Mouse (Mus musculus) hindbrain, embryonic 15.5 days (tissue): ENCODE measurements at regions not wholly inside any gene's neighbourhood (a gene's known extent, or its start where the extent isn't known, plus 50 kb on each side); places are given as distances from the start of the nearest gene placed in this dataset.
A peak's percentile ranks its signal among the peaks of the same experiment; 100 is the strongest.

Source experiments
- ATAC-seq: fragments of 200-750 bp; cut with Nextera tagmentation; 2 replicates; pipeline ENCODE4 v1.8.0; 2017; ENCODE audit warnings: low read depth, moderate number of reproducible peaks, moderate TSS enrichment; ENCODE audit not compliant: low FRiP score
- H3K27ac ChIP-seq: fragments of 300-500 bp; sonication (generic); replicated peaks from 2 replicates; pipeline ENCODE4 v1.5.1; 2015; ENCODE audit warnings: mild to moderate bottlenecking, inconsistent platforms
- H3K27me3 ChIP-seq: fragments of 300-500 bp; sonication (generic); 2 replicates; pipeline ENCODE4 v1.6.1; 2015; ENCODE audit warnings: control low read depth, inconsistent platforms
- H3K36me3 ChIP-seq: fragments of 300-500 bp; sonication (generic); 2 replicates; pipeline ENCODE4 v1.6.1; 2015; ENCODE audit warnings: control low read depth, inconsistent platforms
- H3K4me1 ChIP-seq: fragments of 300-500 bp; sonication (generic); replicated peaks from 2 replicates; pipeline ENCODE4 v1.6.1; 2015; ENCODE audit warnings: control low read depth, inconsistent platforms
- H3K4me2 ChIP-seq: fragments of 300-500 bp; sonication (generic); 2 replicates; pipeline ENCODE4 v1.6.1; 2015; ENCODE audit warnings: moderate library complexity, mild to moderate bottlenecking, inconsistent platforms
- H3K4me3 ChIP-seq: fragments of 300-500 bp; sonication (generic); 2 replicates; pipeline ENCODE4 v1.5.1; 2015; ENCODE audit warnings: mild to moderate bottlenecking, inconsistent platforms
- H3K9ac ChIP-seq: fragments of 300-500 bp; sonication (generic); 2 replicates; pipeline ENCODE4 v1.6.1; 2015; ENCODE audit warnings: inconsistent platforms
- H3K9me3 ChIP-seq: fragments of 300-500 bp; sonication (generic); 2 replicates; pipeline ENCODE4 v1.6.1; 2016; ENCODE audit warnings: control low read depth, inconsistent platforms
- WGBS: fragments of 180-500 bp; shearing (Covaris S2); methylation state at CpG from one replicate; pipeline ENCODE4 v1.1.7; 2015; 5-methylcytosine and 5-hydroxymethylcytosine counted together

DNA sequence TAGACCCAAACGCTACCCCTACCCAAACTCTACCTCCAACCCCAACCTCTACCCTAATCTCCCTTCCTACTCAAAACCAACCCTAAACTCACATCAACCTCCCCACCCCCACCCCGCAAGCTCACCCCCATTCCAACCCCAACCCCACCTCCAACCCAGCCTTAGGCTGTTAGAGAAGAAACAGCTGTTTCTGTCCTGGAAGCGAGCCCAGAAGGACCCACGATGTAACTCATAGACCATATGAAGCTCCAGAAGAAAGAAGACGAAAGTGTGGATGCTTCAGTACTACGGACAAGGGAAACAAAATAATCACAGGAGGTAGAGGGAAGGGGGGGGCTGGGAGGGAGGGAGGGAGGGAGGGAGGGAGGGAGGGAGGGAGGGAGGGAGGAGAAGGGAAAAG lies 58.4 kb downstream of the Sox11 start:
- 68% methylated on average over 6 of the region's 6 CpGs for WGBS
- H3K4me1 ChIP-seq = no peaks in the 10 kb centered on the region
- H3K4me2 ChIP-seq = no peak overlapping the region
- no peak overlapping the region for H3K4me3 ChIP-seq
- no peaks in the 10 kb centered on the region for H3K9me3 ChIP-seq
- no peaks in the 10 kb centered on the region for H3K36me3 ChIP-seq
- H3K9ac ChIP-seq = no peak overlapping the region
- no peaks in the 10 kb centered on the region for H3K27me3 ChIP-seq
- no peak for ATAC-seq
- no peak overlapping the region for H3K27ac ChIP-seq

DNA sequence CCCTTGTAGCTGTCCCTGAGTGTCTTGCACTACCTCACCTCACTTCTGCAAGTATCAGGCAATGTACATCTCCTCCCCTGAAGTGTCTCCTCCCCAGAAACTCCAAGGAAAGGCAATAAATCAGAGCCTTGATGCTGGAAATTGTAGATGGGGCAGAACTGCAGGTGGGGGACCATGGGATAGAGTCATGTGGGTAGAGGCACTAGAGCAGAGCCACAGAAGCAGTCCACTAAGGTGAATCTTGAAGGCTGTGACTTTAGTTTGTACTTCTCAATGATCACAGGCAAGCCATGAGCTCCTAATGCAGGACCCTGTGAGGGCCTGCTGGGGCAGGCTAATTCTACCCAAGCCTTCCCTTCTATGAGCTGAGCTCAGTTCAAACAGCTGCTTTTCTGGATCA lies 80.4 kb downstream of the Sox11 start:
- H3K4me1 ChIP-seq = no peaks in the 10 kb centered on the region
- no peaks in the 10 kb centered on the region for H3K27me3 ChIP-seq
- H3K9ac ChIP-seq = no peak overlapping the region
- no peaks in the 10 kb centered on the region for H3K36me3 ChIP-seq
- H3K27ac ChIP-seq = no peak overlapping the region
- no peaks in the 10 kb centered on the region for H3K9me3 ChIP-seq
- ATAC-seq = no peak
- no peak overlapping the region for H3K4me2 ChIP-seq
- H3K4me3 ChIP-seq = no peak overlapping the region

GRCm38 (mm10) chr12:27254125-27254524 lies 88.2 kb downstream of the Sox11 start:
- WGBS = 42% methylated on average over 3 of the region's 3 CpGs
- Histone ChIP-seq H3K9ac (no peak overlapping the region), H3K9me3 (no peaks in the 10 kb centered on the region), H3K4me1 (peaks cover 12% of the 10 kb centered on the region), H3K36me3 (no peaks in the 10 kb centered on the region), H3K4me2 (no peak overlapping the region), H3K27me3 (no peaks in the 10 kb centered on the region), H3K4me3 (no peak overlapping the region), H3K27ac (0 out of 2 replicates have a peak overlapping the region, but pooled peaks have one; percentile 26)
- ATAC-seq = no peak

DNA sequence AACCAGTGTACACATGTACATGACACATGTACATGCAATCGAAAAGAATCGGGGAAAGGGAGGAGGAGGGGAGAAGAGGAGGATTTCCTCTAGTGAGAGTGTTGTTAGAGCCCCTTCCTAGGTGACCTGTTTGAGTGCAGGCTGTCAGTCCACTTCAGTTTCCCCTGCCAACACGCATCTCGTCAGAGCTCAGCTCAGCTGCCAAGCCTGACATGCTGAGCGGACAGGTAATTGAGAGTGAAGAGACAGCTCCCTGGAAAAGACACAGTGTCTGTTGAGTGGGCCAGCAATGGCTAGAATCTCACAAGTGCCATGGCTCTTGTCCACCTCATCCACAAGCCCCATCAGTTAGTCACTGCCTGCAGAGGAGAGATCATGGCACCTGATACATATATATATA lies 90.9 kb downstream of the Sox11 start:
- 67% methylated on average over 5 of the region's 5 CpGs for WGBS
- H3K9ac ChIP-seq = no peak overlapping the region
- H3K27me3 ChIP-seq = no peaks in the 10 kb centered on the region
- H3K9me3 ChIP-seq = no peaks in the 10 kb centered on the region
- H3K4me1 ChIP-seq = peaks cover 32% of the 10 kb centered on the region
- H3K4me2 ChIP-seq = no peak overlapping the region
- no peak overlapping the region for H3K27ac ChIP-seq
- ATAC-seq = no peak
- no peaks in the 10 kb centered on the region for H3K36me3 ChIP-seq
- H3K4me3 ChIP-seq = no peak overlapping the region

GRCm38 (mm10) chr12:27248545-27248855 lies 93.9 kb downstream of the Sox11 start:
- H3K4me2 ChIP-seq = 0 out of 2 replicates have a peak overlapping the region, but pooled peaks have one; percentile 1
- WGBS = 20% methylated on average over 3 of the region's 3 CpGs
- no peak overlapping the region for H3K9ac ChIP-seq
- no peak overlapping the region for H3K4me3 ChIP-seq
- no peaks in the 10 kb centered on the region for H3K36me3 ChIP-seq
- peaks cover 27% of the 10 kb centered on the region for H3K4me1 ChIP-seq
- H3K9me3 ChIP-seq = no peaks in the 10 kb centered on the region
- ATAC-seq = peak; percentile 93
- peak overlapping the region; percentile 79 for H3K27ac ChIP-seq
- H3K27me3 ChIP-seq = no peaks in the 10 kb centered on the region

DNA sequence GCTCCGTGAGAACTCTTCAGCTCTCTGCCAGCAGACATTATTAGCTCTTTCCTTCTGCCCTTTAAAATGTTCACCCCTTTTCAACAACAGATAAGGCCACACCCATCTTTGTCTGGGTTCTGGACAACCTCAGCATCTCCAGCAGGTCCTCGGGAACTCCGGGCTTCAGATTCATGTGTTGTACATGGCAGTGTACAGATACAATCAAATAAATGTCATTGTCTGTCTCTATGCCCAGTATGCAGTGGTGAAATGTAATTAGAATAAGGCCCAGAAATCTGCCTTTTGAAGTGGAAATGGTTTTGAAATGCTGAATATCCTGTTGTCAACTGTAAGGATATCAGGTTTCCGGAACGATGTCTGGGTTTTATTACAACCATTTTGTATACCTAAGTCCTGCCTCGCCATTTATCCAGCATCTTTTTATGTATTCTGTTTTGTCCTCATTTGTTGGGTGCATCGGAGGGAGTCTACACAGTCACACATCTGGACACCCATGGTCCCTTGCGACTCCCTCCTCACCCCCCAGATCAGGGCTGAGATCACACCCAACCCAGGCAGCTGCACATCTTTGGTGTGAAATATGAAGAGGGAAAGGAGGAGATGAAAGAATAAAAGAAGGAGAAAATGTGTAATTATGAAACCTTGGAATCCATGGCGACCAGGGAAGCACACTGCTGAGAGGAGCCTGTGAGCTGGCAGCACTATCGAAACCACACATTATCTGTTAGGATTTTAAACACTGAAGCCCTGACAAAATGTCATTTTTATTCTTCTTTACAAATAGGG lies 94.4 kb downstream of the Sox11 start:
- no peak overlapping the region for H3K4me3 ChIP-seq
- H3K27ac ChIP-seq = peak overlapping the region; percentile 79
- WGBS = 38% methylated on average over 10 of the region's 10 CpGs
- no peaks in the 10 kb centered on the region for H3K9me3 ChIP-seq
- ATAC-seq = peak; percentile 78
- peaks cover 27% of the 10 kb centered on the region for H3K4me1 ChIP-seq
- 0 out of 2 replicates have a peak overlapping the region, but pooled peaks have one; percentile 1 for H3K4me2 ChIP-seq
- H3K9ac ChIP-seq = no peak overlapping the region
- H3K27me3 ChIP-seq = no peaks in the 10 kb centered on the region
- no peaks in the 10 kb centered on the region for H3K36me3 ChIP-seq

- WGBS = 72% methylated on average over 1 of the region's 1 CpGs
- ATAC-seq = no peak
These were observed 106.6 kb downstream of the Sox11 start for GRCm38 (mm10) chr12:27235748-27236147.

DNA sequence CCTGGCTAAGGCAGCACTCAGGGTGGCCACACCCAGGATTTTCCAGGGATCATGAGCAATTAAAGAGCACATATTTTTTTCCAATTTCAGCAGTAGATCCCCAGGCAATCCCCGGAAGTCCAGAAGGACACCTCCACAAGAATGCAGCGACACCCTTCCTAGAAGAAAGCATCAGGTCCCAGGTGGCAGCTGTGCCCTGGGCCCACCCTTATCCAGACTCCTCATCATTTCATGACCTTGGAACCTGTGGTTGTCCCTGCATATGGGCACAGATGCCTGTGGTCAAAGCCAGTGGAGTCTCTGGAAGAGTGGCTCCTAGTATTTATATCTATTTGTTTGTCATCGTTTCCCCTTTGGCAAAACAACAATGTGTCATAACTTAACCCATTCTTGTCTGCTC lies 120.8 kb downstream of the Sox11 start:
- 87% methylated on average over 3 of the region's 3 CpGs for WGBS
- no peak overlapping the region for H3K9ac ChIP-seq
- no peak for ATAC-seq
- no peaks in the 10 kb centered on the region for H3K9me3 ChIP-seq
- no peak overlapping the region for H3K4me2 ChIP-seq
- no peak overlapping the region for H3K4me3 ChIP-seq
- no peaks in the 10 kb centered on the region for H3K36me3 ChIP-seq
- no peak overlapping the region for H3K27ac ChIP-seq
- H3K4me1 ChIP-seq = no peaks in the 10 kb centered on the region
- H3K27me3 ChIP-seq = no peaks in the 10 kb centered on the region

More at GRCm38 (mm10) chr12:27235748-27236147, 106.6 kb downstream of the Sox11 start:
- Histone ChIP-seq H3K36me3 (no peaks in the 10 kb centered on the region), H3K4me3 (no peak overlapping the region), H3K9ac (no peak overlapping the region), H3K9me3 (no peaks in the 10 kb centered on the region), H3K4me1 (no peaks in the 10 kb centered on the region), H3K27ac (no peak overlapping the region), H3K4me2 (no peak overlapping the region), H3K27me3 (no peaks in the 10 kb centered on the region)

DNA sequence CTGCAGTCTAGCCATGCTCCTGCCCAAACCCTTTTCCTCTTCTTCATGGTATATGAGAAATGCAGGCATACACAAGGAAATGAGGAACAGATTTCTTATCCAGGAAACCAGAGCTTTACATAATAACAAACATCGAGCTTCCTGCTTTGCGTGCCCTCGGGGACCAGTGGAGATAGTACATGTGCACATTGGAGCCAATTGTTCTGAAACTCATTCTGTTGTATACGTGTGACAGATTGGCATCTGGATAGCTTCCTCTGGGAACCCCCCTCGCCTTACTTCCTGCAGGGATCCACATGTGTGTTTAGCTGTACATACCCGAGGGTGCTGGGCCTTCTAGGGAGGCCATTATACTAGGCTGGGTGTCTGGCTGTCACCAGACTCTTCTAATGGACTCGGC lies 141.2 kb downstream of the Sox11 start:
- no peak for ATAC-seq
- Histone ChIP-seq H3K9ac (no peak overlapping the region), H3K4me1 (peaks cover 1% of the 10 kb centered on the region; the same call in 1 of the 2 replicates), H3K27ac (no peak overlapping the region), H3K36me3 (no peaks in the 10 kb centered on the region), H3K9me3 (no peaks in the 10 kb centered on the region), H3K27me3 (no peaks in the 10 kb centered on the region), H3K4me2 (no peak overlapping the region), H3K4me3 (no peak overlapping the region)
- 70% methylated on average over 7 of the region's 7 CpGs for whole genome bisulfite sequencing

DNA sequence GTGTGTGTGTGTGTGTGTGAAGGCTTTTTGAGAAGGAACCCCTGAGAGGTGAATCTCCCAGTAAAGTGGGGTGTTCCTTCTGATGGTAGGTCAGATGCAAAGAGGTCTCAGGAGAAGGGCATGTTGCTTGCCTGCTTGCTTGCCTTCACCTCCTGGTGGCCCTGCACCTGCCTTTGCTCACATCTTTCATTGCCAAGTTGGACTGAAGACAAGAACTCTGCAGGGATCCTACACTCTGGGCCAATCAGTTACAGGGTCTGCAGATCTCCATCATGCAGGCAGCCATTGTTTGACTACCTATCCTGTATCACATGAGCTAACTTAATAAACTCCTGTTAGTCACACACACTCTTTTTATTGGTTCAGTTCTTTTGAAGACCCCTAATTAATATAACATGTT lies 148.4 kb downstream of the Sox11 start:
- ATAC-seq = no peak

GRCm38 (mm10) chr12:27191916-27192315 lies 150.5 kb downstream of the Sox11 start:
- peaks cover 6% of the 10 kb centered on the region; the same call in 1 of the 2 replicates for H3K4me1 ChIP-seq
- ATAC-seq = no peak
- H3K27me3 ChIP-seq = no peaks in the 10 kb centered on the region
- no peak overlapping the region for H3K4me2 ChIP-seq
- H3K36me3 ChIP-seq = no peaks in the 10 kb centered on the region
- no peaks in the 10 kb centered on the region for H3K9me3 ChIP-seq
- H3K9ac ChIP-seq = no peak overlapping the region
- no peak overlapping the region for H3K27ac ChIP-seq
- H3K4me3 ChIP-seq = no peak overlapping the region
- WGBS = 66% methylated on average over 6 of the region's 6 CpGs

More for the DNA sequence above, 148.4 kb downstream of the Sox11 start:
- no peak overlapping the region for H3K4me2 ChIP-seq
- no peak overlapping the region for H3K9ac ChIP-seq
- H3K36me3 ChIP-seq = no peaks in the 10 kb centered on the region
- no peaks in the 10 kb centered on the region for H3K27me3 ChIP-seq
- H3K27ac ChIP-seq = no peak overlapping the region
- H3K9me3 ChIP-seq = no peaks in the 10 kb centered on the region
- H3K4me1 ChIP-seq = peaks cover 6% of the 10 kb centered on the region; the same call in 1 of the 2 replicates
- no peak overlapping the region for H3K4me3 ChIP-seq

DNA sequence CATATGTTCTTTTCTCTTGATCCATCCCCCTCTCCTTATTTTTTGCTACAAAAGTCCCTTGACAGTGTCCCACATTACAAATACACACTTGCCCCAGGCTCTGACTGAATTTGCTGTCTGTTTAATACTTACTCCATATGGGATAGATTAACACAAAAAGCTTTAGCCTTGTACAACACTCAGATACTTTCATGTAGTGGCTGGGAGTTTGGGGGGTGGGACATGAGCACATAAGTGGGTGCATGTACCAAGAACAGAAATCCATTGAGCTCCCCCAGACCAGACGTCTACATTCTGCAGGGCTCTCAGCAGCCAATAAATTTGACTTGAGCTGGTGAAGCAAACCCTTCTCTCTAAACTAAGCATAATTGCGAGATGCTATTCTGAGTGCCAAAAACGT lies 154.9 kb downstream of the Sox11 start:
- no peak for ATAC-seq
- H3K4me2 ChIP-seq = no peak overlapping the region
- no peaks in the 10 kb centered on the region for H3K27me3 ChIP-seq
- no peak overlapping the region for H3K9ac ChIP-seq
- WGBS = 76% methylated on average over 3 of the region's 3 CpGs
- no peak overlapping the region for H3K4me3 ChIP-seq
- no peaks in the 10 kb centered on the region for H3K36me3 ChIP-seq
- no peak overlapping the region for H3K27ac ChIP-seq
- H3K9me3 ChIP-seq = no peaks in the 10 kb centered on the region
- H3K4me1 ChIP-seq = peaks cover 15% of the 10 kb centered on the region
